Mouse (Mus musculus) lung, postnatal 0 days (tissue): ENCODE results near the gene Mroh8.

Experiments used
- CTCF ChIP-seq: IDR thresholded peaks from 2 replicates; pipeline ENCODE4 v1.5.1; 2016; ENCODE audit warnings: antibody characterized with exemption, mild to moderate bottlenecking
- EP300 ChIP-seq: IDR thresholded peaks from 2 replicates; pipeline ENCODE4 v1.6.1; 2016; ENCODE audit warnings: antibody characterized with exemption, mild to moderate bottlenecking, control low read depth

DNA sequence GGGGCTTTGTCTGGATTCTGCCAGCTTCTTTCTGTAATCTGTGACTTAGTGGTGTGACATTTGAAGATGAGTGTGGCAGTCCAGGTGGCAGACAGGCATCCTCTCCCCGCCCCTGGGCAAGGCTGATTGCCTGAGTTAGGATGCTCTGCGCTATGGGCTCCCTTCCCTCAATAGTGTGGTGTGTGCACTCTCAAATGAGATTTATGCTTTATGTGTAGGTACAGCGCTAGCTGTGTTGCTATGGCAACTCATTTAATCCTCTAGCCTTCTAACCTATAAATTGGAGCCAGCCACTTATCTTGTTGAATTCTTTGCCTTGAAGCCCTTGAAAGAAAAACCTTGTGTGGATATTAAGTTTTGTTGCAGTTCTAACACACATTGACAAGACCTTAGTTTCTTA lies 34.4 kb upstream of the Mroh8 start:
- TF ChIP-seq CTCF (no peak), EP300 (no peak)
